Mouse (Mus musculus) T-cell, adult 2 months (primary cell): Measurements from ENCODE around the gene Atoh8.

Experiments used
- DNase-seq: peaks from one replicate; pipeline ENCODE4 v3.0.0; 2022; ENCODE audit warnings: low spot score

The Atoh8 gene

DNA sequence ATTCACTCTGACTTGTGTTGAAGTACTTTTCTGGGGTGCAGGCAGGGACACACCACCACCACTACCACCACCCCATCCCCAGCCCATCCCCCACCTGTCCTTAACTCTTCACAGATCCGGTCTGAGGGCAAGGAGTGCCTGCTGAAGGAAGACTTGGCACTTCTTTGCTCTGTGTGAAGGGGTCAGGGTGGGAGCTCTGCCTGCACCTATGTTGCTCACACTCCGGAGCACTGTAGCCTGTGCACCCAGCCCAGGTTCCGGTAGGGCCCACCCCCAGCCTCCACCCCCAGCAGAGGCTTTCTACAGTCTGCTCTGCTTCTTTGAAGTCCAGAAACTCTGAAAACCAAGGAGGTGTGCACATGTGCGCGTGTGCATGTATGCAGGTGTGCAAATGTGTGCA lies 44.8 kb downstream of the Atoh8 start:
- no peak for DNase-seq

DNA sequence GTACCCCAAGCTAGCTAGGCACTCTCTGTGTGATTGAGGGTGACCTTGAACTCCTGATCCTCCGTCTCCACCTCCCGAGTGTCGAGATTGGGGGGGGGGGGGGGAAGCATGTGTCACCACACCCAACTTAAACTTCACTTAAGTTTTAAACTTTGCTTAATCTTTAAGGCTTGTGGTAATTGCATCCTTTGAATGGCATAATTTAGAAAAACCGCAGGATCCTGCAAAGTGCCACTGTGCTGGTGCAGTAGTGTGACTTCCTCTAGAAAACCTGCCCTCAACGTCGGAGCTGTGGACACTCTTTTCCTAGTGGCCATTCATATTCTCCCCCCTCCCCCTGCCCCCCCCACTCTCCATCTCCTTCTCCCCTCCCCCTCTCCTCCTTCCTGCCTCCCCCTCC lies 45.3 kb downstream of the Atoh8 start:
- DNase-seq, result peak; percentile 45

DNA sequence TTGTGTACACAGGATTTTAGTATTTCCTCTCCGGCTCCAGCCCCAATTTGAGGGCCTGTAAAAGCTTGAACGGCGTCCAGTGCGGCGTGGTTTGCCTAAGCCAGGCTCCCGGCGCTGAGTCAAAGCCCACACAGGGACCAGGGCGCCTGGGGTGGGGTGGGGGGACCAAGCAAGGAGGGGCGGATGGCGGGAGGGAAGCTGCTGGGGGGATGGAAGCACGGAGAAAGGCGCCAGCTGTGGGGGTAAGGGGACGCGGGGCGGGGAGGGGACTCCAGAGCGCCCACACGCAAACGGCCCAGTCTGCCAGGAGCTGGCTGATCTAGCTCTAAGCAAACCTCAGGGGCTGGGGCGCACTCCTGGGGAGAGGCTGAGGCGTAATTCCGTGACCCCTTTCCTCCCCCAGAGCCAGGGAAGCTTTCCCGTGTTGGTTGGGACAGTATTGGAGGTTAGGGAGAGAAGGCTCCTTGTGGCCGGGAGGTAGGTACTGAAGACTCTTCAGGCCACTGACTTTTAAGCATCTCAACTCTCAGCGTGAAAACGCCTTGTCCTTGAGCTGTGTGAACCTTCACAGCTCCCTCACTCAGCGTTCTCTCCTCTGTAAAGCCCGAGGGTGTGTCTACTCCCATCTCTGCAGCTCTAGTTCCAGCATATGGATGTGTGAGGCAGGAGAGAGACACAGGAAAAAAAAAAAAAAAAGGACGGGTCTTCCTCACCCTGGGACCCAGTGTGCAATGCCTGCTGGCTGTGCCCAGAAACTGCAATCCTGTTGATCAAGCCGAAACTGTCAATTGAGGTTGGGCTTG lies 46.1 kb downstream of the Atoh8 start:
- DNase-seq, result no peak

DNA sequence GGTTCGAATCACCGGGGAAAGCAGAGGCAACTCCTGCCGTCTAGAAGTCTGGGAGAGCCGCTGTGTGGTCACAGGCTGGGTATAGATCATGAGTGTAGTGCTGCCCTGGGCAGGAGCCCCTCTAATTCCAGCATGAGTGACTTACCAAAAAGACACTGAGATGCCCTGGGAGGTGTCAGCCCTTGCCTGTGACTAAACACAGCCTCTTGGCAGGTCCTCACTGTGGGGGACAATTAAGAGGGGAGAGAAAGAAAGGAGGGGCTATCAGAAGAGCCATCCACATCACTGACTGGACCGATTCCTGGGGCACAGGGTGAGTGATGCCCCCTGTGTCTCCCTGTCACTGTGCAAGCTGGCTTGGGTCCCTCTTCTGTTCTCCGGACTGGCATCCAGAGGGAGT lies 48.6 kb downstream of the Atoh8 start:
- DNase-seq, result no peak

DNA sequence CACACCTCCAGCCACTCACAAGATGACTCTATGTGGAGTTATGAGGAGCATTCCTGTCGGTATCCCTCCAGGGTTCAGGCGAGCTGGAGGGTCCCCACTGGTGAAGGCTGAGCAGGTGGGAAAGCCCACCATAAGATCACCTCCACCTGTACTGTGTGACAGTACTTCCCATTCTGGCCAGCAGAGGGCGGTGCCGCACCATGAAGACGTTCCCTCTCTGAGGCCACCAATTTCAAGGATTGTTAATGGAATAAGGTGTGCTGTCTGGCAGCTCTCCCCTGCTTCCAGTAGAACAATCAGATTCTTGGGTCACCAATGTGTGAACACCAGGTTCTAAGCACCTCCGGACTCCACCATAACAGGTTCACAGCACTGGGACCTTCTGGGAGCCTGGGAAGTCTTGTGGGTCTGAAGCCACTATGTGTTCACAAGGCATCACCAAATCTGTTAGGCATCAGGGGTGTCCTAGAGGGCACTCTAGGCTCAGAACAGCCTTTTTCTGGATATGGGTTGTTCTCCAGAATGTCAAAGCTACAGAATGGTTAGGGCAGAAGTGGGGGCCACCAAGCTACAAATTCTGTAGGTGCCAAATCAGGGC lies 49.4 kb downstream of the Atoh8 start:
- DNase-seq, result peak; percentile 63

DNA sequence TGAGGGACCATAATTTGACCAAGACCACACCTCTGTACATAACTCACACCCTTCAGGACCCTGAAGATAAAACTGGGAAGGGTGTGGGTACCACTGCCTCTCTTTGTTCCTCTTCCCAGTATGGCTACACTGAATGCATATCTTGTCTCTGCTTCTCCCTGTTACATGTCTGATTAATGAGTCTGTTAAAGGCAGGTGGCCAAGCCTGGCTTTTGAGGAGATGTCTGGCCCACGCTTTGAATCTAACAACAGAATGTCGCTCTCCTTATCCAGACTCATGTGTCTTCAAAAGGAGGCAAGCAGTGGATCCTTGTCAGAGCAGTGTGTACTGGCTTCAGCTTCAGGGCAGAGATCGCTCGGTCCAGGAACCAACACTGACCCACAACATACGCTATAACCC lies 50.8 kb downstream of the Atoh8 start:
- no peak for DNase-seq

DNA sequence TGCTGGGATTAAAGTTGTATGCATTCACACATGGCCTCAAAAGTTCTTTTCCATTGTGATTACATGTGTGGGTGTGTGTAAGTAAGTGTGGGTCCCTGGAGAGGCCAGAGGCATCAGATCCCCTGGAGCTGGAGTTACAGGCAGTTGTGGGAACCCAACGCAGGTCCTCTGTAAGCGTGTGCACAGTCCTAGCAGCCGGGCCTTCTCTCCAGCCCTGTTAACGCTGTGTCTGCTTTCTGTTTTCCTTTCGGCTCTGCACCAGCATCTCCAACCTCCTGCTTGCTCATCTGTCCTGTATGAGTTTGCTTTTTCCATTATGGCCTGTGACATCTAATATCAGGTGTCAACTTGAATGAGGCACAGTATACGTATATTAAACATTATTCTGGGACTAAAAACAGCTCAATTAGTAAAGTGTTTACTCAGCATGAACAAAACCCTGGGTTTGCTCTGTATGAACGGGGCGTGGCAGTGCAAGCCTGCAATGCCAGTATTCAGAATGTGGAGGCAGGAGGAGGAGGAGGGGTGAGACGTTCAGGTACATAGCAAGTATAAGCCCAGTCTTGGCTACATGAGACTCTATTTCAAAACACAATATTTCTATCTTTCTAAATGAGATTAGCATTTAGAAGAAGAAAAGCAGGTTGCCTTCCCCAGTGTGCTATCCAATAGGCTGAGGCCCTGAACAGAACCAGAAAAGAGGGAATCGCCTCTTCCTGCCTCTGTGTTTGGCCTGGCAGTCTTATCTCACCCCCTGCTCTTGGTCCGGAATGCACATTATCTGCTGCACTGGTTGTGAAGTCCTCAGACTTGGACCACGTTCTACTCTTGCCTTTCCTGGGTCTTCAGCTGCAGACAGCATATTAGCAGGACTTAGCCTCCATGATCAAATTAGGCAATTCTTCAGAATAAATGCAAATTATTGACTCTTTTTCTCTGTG lies 55.5 kb downstream of the Atoh8 start:
- DNase-seq, result no peak

DNA sequence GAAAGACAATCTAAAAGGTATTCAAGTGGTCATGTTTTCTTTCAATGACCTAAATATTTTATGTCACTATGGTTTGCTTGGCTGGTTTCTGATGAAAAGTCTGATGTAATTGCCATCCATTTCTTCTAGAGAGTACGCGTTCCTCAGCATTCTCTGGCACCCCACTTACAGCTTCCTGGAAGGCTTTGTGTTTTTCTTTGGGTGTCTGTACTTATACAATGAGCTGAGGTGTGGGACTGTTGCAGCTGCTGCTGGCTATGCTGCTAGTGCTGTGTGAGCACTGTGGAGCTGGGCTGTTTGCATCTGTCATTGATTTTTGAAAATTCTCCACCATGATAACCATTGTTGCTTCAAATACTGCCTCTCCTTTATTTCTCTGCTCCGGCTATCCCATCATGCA lies 56.4 kb downstream of the Atoh8 start:
- DNase-seq, result no peak

DNA sequence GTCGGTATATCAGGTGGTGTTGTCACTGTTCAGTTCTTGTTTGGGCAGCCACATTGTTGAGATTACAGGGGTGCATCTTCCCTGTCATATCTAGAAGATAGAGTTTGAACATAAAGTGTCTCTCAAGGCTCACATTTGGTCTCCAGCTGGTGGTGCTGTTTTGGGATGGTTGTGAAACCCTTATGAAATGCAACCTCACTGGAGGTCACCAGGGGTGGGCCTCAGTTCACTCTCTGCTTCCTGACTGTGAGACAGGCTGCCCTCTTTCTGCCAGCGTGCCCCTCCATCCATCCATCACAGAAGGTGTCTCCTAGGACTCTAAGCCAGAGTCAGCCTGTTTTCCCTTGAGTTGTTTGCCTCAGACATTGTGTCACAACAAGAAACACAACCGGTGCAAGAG lies 58.0 kb downstream of the Atoh8 start:
- no peak for DNase-seq

DNA sequence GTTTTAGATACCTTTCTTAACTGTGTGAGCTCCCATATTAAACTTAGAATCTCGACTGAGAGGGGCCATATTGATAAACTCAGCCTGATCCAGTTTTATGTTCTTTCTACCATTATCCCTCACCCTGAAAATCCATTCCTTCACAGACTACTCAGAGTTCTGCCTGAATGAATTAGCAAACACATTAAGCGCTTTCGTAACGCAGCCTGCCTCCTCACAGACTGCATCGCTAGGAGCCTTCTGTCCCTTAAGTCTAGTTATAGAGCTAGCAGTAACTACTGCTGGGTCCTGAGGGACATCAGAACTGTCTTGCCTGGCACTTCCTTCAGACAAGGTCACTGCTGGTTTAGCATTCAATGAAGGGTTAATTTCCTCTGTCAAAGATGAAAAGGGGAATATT lies 59.4 kb downstream of the Atoh8 start:
- DNase-seq, result no peak

DNA sequence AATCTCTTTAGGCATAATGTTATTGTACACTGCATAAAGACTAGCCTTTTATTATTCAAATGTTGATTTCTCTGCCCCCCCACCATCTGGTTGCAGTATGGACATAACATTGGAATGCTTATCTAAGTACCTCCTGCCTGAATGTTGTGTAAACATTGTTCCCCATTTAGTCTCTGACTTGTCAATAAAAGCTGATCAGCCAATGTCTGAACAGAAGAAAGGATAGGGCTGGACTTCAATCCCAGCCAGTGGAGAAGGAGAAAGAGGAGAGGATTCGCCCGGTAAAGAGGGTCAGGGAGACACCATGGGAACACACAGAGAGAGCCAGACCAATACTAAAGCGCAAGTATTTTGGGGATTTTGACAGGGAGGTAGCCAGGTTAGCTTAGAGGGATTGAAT lies 60.0 kb downstream of the Atoh8 start:
- no peak for DNase-seq

DNA sequence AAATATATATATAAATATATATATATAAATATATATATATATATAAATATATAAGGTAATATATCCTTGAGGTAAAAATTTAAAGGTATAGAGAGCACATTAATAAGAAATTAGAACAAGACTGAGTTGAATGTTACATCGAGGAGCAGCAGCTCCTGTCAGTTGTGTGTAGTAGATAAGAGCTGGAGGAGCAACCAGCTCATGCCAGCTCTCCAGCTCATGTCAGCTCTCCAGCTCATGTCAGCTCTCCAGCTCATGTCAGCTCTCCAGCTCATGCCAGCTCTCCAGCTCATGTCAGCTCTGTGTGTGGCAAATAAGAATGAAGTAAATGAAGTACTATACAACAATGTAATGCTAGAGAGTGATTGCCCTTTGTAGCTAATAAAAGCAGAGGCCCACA lies 62.0 kb downstream of the Atoh8 start:
- DNase-seq, result no peak

DNA sequence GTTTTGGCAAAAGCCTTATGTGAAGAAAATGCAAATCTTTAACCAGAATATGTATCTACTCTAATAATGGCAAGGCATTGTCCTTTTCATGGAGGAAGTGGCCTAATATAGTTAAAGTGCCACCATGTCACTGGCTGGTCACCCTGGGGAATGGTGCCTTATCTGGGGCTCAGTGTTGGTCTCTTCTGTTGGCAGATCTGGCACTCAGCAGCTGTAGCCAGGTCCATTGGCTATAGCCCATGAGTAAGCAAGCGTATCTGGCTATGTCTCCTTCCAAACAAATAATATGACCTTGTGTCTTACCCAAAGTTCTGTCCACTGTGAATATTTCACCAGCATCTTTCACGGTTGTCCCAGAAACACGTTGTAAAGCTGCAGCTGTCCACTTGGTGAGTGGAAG lies 64.0 kb downstream of the Atoh8 start:
- DNase-seq, result no peak

DNA sequence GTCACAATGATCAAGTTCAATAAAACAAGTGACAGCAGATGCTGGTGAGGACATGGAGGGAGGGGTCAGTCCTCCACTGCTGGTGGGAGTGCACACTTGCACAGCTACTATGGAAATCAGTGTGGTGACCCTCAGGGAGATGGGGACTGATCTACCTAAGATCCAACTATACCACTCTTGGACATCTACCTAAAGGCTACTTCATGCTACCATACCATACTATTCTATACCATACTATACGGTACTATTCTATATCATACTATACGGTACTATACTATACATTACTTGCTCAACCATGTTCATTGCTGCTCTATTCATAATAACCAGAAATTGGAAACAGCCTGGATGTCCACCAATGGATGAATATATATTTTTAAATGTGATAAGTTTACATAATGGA lies 69.5 kb downstream of the Atoh8 start:
- DNase-seq, result no peak

DNA sequence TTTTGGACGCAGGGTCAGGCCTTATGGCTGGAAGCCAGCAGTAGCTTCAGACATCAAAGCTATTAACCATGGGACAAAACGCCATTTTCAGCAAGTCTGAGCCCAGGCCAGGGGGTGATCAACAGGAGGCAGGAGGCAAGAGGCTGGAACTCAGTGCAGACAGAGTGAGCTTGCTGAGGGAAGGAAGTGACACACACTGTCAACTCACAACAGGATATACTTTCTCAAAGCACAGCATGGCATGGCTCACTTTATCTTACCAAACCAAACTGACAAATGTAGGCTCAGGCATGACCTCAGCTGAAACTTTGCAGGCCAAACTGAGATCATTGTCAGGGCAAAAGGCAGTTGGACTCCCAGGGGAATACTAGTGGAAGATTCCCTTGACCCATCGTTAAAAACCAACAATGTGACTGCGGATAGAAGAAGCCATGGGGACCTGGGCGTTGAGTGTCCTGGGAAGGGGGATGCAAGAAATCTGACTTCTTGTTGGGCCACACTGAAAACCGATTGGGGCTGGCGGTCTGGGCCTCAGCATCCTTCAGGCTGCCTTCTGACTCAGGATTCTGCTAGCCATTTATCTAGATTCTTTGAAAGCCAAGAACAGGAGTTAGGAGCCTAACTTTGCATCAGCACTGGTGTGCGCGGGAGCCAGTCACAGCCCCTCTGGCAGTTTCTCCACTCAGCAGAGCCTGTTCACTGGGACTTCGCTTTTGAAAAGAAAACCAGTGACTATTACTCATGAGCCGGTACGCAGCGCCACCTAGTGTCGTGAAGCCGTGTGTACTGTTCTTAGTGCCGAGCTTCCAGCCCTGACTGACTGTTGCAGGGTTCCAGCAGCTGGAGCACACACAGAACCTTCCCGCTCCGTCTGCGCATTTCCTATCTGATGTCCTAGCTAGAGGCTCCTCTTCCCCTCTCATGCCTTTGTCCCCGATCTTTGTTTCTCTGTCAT lies 70.8 kb downstream of the Atoh8 start:
- peak; percentile 76 for DNase-seq

DNA sequence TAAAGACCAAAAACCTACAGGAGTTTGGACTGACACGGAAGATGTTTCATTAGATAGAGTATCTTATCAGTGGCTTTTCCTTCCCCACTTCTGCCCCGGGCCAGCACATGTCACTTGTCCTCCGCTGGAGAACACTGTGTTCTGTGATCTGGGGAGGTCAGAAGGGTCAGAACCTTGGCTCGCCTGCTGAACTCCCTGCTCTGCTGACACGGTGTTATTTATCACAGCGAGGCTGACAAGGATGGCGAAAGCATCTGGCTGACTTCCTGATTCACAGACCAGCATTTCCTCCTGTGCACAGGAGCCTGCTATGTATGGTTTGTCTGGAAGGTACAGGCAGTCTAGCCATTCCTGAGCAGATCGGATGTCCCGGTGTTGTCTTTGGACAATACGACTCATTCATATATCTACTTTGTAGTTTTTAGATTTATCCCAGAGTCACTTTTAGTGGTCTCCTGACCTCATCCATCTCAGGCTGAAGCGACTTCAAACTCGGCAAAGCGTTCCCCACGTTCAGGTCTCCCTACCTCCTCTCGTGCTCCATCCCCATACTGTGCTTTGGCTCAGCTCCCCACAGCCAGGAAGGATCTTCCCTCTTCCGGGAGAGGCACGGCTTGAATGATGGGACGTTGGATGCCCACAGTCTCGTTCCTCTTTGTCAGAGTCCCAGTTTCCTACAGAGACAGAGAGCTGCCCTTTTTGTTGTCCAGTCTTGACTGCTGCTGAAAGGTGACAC lies 73.1 kb downstream of the Atoh8 start:
- DNase-seq, result no peak

DNA sequence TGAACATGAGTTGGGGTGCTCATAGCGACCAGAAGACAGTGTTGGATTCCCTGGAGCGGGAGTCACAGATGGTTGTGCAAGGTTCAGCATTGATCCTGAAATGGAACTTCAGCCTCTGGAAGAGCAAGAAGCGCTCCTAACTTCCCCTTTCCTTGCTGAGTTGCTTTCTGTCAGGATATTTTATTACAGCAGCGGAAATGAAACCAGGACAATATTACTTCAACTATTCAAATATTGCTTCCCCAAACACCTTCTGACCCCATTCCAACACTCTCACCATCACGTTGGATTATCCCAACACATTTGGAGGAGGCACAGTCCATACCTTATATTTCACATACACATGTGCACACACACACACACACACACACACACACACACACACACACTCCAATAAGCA lies 73.6 kb downstream of the Atoh8 start:
- DNase-seq, result no peak

DNA sequence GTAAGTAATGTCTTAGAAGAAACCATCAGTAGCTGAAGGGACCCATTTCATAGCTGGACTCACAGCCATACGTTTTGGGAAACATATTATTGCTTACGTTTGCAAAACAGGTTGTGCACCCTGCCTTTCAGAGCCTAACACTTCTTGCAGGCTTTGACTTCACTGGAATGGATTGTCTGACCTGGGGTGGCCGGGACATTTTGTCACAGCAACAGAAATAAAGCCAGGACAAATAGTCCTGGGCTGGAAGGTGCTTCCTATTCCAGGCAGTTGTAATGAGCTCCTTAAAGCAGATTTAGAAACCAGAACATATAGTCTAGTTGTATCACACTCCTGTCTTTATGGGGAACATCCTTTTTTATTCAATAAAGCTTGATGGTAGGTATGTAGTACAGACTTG lies 74.4 kb downstream of the Atoh8 start:
- DNase-seq, result no peak

DNA sequence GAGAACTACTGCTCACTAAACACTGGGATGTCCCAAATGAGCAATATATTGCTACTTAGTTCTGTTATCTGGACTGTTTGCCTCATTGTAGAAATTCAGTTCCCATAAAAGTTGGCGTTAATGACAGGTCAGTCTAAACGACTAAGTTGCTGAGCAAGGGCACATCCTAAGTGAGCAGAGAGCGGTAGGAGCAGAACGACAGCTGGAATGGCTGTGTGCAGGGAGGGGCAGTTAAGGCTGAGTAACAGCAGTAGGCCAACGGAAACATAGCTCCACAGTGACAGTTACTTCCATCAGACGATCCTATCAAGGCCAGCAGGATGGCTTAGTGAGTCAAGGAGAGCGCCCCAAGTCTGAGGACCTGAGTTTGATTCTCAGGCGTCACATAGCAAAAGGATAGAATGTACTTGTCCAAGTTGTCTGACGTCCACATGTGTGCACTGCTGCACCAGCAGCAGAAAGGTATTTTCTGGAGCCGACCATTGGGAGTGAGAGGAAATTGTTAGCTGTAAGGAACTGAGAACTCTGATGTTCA lies 75.4 kb downstream of the Atoh8 start:
- DNase-seq, result no peak

DNA sequence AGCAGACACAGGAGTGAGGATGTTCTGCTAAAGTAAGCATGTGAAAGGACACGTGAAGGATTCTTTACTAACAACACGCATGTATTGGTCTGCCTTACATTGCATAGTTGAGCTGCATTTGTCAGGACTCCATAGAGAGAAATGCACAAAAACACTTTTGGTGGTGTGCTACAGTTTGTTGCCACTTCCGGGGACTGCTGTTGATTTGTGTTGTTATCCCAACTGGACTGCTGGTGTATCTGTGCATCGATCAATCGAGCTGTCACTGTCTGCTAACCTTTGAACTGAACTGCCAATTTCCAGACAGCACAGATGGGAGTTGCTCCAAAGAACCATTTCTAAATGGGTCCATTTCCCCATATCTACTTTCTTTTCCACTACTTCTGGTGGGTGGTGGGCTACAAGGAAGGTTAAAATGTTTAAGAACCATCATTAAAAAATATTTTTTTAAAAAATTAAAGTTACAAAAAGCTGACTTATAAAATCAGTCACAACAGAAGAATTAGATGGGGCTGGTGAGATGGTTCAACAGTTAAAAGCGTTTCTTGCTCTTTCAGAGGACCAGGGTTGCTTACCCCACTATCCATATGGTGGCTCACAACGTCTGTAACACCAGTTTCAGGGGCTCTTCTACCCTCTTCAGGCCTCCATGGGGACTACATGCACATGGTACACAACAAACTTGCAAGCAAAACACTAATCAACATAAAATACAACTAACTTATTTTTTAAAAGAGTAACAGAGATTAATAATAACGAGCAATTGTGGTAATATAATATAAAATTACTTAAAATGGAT lies 76.2 kb downstream of the Atoh8 start:
- no peak for DNase-seq
